Mouse (Mus musculus): ENCODE data around the gene Cln6.
"Not testable (repeated sequence)": the region's sequence is repeated elsewhere in the genome, so short reads cannot be mapped to it uniquely, and the experiment has no call there.

Cln6 gene

DNA sequence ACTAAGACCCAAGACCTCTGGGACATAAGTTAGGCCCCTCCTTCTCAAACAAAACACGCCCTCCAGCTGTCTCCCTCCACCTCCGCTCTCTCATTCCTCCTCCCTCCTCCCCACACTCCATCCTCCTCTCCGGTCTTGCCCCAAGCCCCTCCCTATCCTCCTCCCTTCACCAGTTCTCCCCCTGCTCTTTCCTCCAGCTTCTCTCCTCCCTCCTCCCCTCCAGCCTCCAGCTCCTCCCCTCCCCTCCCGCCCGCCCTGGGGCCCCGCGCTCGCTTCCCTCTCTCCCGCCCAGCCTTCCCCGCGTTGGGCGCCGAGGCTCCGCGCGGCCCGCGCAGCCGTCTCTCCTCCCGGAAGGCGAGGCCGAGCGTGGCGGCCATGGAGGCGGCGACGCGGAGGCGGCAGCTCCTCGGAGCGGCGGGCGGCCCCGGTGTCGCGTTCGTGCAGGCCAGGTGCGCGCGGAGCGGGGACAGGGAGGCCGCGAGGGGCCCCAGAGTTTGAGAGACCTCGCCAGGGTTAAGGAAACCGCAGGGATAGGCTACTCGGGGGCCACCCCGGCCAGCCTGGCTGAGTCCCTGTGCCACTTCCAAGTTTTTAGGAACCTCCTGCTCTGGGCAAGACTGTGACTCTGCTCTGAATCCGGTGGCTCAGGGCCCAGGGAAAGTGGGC is at the start of gene Cln6:
Gene Cln6, plus strand, starts transcription at position 280 of the 666 bp plus-strand sequence.
- DNase-seq, result peak; percentile 78 to 82

DNA sequence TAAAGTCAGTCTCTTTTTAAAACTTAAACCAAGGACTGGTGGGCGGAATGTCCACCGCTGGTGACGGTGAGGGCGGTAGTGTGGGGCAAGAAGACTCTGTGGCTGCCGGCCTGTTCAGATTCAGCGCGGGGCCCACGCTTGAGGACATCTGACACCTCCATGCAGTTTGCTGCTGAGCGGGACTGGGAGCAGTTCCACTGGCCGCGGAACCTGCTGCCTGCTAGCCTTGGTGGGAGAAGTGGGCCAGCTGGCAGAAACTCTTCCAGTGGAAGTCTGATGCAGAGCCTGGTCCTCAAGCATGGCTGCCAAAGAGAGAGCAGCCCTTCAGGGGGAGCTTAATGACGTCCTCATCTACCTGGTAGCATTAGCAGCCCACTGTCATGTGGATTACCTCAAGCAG is 48.7 kb upstream of the Cln6 start:
- DNase-seq, result no peak

DNA sequence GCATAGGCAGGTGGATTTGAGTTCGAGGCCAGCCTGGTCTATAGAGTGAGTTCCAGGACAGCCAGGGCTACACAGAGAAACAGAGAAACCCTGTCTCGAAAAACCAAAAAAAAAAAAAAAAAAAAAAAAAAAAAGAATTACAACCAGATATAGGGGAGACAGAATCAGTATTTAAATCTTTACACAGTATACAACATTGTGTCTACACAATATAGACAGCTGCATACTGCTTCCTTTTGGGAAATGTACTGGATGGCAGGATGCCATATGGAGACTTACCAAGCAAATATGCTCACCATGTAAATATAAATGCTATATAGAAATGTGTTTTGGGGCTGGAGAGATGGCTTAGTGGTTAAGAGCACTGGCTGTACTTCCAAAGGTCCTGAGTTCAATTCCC is 39.4 kb upstream of the Cln6 start:
- DNase-seq, result not testable (repeated sequence)

DNA sequence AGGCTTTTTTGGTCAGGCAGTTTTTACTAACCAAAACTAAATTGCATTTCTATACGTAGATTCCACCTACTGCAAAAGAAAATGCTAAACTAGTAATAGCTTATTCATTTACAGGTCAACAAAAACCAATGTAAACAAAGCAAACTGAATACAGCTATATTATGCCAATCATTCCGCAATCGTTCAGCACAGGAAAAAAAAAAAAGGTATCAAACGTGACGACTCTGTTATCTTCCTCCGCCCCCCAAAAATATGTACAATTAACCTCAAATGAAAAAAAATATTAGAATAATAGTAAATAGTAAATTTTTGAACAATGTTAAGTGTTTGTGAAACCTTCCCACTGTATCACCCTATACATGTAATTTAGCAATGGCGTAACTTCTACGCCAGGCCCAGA is 28.5 kb upstream of the Cln6 start:
- no peak for DNase-seq

DNA sequence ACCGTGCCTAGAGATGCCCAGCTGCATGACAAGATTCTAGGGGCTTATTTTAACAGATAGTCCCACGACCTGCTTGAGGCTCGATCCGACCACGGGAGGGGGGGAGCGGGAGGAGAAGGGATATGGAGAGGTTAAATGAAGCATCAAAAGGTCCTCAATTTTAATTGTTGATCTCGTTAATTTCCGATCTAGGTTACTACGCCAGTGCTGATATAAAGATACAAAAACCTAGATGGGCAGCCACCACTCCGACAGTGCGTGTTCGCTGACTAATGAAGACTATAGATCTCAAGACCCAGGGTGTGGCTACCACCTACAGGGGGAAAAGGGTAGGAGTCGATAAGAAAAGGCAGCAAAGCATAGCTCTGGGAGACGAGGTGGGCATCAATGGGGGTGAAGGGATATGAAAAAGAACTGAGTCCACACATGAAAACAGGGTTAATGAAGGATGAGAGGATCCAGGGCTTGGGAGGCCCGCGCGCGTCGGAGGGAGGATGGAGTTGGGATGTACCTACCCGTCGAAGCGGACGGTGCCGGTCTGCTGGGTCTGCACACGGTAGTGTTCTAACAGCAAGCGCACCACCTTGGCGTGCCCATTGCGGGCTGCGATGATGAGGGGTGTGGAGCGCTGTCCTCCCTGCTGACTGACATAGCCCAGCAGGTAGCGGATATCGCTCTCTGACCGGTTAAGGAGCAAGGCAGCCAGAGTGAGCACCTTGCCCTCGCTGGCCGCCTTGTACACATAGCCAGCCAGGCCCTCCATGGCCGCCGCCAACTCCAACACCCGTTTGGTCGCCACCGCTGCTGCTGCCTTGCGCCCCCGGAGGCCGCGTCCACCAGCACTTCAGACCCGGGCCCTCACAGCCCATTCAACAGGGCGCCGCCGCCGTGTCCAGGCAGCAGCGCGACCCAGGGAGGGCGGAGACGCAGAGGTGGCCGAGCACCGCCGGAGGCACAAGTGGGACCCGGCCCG is 27.8 kb upstream of the Cln6 start:
- DNase-seq, result no peak

DNA sequence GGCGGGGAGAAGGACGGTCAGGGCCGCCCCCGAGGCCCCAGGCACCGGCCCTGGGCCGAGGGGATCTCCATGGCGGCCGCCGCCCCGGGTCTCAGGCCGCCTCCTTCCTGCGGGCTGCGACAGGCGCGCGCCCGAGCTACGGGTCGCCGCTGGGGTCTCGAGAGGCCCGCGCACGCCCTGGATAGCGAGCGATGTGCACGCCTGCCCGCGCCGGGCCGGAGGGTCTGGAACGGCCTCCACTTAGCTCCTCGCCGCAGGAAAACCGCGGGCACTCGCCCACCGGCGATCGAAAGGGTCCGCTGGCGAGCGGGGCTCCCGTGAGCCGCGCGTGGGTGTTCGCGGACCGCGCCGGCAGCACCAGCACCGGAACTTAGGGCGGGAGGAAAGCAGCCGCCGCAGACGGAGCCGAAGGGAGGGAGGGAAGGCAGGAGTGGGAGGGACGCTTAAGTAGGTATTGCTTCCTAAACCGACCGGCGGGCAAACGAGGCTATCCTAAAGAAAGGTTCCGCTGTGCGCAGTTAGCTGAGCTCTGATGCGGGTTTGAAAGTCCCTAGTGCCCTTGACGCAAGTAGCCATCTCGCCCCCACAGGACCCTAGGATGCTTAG is 27.0 kb upstream of the Cln6 start, which contains the start of gene Fem1b:
Gene Fem1b, minus strand, starts transcription at position 419 of the 606 bp plus-strand sequence.
- peak; percentile 94 for DNase-seq

DNA sequence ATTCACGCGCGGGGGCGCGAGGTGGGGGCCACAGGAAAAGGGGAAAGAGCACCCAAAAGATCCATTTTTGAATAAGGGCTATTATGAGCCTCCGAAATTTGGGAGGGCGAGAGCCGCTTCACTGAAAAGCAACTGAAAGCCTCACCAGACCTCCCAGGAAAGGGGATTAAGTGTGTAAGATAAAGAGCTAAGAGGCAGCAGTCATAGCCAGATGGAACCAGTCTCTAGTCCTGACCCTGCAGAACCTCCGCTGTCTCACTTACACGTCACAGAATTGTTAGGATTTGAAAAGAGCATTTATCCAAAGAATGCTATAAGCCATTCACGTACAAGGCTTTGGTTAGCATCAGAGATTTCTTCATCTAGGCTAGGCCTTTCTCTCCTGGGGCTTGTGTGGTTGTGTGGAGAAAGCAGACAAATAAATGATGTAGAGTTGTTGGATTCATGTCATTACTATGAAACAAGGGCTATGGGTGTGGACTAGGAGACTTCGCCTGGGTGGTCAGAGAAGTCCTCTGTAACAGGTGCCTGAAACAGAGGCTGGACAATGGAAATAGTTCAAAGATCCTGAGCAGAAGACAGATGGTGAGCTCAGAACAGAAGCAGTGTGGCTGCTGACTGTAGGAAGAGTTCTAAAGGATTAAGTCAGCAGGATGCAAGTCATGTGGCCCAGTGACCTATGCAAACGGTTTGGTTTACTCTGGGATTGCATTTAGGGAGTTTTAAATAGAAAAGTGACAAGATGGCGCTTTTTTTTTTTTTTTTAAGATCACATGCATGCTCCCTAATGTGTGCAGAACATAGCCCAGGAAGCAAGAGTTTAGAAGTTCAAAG is 26.2 kb upstream of the Cln6 start:
- DNase-seq, result no peak

DNA sequence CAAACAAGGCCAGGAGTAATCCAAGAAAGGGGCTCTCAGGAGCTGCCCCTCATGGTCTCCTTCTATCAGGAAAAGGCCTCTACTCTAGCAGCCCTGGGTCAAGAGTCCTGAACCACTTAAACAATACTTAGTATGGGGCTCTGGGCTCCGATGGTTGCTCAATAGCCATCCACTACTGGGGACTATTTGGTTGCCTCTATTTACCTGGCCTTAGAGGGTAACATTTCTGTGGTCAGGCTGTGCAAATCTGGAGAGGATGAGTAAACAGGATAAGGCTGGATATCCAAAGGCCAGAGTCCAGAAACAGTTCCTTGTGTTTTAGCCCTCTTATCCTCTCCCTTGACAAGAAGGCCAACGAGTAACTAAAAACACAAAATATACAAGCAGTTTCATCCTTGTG is 23.8 kb upstream of the Cln6 start:
- DNase-seq, result peak; percentile 41 to 58

DNA sequence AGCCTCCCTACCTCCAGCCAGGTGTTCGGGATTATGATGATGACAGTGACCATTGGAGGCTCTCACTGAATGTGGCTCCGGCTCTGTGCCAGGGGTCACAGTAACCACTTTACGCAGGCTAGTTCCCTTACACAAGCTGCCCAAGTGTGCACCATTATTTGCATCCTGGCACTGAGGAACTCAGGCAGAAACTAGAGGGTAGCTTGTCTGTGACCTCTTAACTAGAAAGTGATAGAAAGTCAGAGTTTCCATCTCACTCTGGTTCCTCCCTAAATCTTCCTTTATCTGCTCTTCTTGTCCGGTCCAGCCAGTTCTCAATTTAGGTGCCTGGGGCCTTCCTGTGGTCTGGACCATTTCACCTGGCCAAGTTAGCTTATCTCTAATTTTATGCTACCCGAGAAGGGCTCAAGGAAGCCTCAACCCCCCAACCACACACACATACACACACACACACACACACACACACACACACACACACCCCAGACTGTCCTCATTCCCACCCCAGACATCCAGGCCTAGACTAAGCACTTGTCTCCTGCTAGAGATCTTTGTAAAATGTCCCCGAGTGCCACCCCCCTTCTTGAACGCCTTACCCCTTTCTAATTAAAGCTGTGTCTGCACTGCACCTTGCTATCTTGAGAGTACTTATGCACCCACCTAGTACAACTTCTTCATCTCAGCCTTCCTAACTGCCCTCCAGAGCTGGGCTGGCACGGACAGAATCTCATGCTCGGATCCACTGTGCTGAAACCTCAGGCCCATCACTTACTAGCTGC is 22.1 kb upstream of the Cln6 start:
- no peak for DNase-seq

DNA sequence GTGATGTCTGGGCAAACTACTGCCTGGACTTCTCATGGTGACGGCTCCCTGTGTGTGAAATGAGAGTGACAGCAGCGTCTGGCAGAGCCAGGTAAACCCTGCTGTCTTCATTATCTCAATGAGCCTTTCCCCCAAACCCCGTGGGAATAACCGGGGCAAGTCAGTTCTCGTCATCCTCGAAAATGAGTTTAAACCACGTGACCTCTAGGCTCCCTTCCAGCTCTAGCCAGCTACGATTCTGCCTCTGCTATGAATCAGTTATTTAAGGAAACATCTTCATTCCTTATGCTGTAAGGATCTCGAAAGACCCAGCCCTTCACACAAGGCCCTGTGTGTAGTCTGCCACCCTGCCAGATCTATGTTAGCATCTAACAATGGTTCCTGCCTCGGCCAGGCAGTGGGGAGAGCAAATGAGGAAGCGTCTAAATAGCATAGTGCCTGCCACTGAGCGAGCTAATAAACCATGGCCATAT is 21.4 kb upstream of the Cln6 start:
- no peak for DNase-seq

DNA sequence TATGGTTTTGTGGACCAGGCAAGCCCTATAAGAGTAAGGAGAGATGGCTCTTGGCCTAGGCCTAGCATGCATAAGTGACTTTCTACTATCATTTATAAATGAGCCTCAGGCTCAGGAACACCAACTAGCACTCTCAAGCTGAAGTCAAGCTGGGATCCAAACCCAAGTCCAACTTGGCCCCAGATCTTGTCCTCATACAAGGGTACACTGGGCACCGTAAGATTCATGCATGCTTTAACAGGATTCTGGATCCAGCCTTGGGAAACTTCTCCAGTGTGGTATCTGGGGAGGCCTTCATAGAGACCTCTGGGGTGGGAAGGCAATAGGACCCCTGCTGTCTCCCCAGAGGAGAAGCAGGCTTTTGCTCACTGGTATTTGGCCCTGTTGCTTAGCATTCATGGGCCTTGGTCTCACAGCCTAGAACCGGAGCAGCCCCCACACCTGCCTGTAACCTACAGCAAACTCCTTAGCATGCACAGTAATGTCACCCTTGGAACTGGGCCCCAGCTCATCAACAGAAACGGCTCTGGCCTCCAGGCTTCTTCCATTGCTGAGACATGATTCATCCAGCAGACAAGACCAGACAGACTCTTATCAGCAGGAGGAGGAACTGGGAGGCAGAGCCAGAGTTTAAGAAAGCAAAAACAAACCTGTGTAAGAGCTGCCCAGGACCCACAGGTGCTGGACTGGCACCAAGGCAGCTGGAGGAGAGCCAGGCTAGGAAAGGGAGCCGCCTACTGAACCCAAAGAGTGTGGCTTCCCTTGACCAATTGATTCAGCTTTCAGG is 20.6 kb upstream of the Cln6 start:
- DNase-seq, result peak; percentile 31 to 44

DNA sequence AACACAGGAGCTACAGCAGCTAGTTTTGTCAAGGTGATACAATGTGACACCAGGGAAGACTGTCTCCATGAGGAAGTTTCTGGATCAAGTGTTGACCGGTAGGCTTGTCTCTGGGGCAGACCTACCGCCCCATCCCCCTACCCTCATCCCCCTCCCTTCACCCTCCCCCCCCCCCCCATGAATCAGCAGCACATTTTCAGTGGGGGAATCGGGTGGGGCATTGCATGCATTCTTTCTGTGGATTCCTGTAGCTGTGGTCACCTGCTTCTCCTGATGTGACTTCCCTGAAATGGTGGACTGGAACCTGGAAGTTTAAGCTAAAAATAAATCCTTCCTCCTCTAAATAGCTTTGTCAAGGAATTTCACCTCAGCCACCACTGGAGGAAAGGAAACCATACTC is 19.1 kb upstream of the Cln6 start:
- DNase-seq, result no peak

DNA sequence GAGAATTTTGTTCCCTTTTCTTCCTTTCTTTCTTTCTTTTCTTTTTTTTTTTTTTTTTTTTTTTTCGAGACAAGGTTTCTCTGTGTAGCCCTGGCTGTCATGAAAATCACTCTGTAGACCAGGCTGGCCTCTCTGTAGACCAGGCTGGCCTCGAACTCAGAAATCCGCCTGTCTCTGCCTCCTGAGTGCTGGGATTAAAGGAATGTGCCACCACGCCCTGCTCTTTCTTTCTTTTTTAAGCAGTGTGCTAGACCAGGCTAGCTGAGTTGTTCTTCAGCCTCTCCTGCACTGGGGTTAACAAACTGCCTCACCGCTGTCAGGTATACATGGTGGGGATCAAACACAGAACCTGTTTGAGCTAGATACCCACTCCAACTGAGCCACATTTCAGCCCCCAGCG is 18.7 kb upstream of the Cln6 start:
- not testable (repeated sequence) for DNase-seq

DNA sequence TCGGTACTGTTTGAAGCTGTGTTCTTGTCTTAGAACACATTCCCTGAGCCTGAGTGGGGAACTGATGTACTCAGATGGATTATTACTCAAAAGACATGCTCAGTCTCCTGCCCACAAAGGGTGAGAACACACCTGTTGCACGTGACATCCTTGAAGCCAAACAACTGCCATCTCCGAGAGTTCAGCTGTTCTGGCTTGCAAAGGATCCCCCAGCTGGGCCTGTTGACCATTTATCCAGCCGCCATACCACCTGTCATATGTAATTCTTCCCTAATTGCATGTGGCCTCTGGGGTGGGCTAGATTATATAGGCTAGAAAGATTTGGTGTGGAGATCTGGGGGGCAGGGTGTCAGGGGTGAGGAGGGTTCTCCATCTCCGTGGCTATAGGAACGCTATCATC is 17.8 kb upstream of the Cln6 start:
- no peak for DNase-seq

DNA sequence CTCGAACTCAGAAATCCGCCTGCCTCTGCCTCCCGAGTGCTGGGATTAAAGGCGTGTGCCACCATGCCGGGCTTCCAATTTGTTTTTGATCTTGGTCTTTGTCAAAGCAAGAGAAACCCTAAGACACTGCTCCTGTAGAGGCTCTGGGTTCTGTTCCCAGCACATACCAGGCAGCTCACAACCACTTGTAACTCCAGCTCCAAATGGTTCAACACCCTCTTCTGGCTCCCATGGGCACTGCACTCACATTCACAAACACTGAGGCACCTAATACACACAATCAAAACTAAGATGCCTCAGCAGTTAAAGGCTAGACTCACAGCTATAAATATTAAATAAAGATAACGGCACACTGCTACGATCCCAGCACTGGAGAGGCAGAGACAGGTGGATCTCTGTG is 16.8 kb upstream of the Cln6 start:
- no peak for DNase-seq

DNA sequence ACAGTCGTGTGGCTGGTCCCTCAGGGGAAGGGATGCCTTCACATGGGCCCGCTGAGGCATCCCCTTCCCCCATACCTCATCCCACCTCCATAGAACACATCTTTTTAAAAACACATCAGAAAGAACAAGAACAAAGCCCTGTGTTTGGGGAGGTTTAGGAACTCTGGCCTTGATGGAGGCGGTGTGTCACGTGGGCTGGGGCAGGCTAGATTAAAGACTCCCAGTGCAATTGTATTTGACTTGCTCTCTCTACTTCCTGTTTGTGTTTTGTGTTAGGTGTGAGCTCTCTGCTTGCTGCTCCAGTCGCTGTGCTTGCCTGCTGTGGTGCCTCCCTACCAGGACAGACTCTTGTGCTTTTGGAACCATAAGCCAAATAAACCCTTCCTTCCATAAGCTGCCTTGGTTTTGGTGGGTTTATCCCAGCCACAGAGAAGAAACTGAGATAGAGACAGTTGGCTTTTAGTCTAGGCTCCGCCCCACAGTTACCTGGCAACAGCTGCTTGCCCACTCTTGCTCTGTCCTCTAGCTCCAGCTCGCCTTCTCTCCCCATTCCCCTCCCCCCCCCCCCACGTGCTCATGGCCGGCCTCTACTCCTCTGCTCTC is 12.7 kb upstream of the Cln6 start:
- no peak for DNase-seq

DNA sequence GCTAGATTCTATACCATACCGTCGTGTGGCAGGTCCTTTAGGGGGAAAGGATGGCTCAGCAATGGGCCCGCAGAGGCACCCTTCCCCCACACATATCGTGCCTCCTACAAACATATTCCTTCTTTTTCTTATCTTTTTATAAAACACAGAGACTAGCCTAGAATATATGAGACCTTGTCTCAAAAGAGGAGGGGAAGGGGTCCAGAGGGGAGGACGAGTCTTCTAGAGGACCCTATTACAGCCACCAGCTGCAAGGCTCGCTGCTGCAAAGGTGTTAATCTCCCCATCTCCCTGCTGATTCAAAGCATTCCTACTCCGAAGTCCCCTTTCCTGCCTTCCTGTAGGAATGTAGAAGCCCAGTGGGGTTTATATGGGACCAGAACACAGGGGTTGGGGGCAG is 12.1 kb upstream of the Cln6 start:
- DNase-seq, result no peak

DNA sequence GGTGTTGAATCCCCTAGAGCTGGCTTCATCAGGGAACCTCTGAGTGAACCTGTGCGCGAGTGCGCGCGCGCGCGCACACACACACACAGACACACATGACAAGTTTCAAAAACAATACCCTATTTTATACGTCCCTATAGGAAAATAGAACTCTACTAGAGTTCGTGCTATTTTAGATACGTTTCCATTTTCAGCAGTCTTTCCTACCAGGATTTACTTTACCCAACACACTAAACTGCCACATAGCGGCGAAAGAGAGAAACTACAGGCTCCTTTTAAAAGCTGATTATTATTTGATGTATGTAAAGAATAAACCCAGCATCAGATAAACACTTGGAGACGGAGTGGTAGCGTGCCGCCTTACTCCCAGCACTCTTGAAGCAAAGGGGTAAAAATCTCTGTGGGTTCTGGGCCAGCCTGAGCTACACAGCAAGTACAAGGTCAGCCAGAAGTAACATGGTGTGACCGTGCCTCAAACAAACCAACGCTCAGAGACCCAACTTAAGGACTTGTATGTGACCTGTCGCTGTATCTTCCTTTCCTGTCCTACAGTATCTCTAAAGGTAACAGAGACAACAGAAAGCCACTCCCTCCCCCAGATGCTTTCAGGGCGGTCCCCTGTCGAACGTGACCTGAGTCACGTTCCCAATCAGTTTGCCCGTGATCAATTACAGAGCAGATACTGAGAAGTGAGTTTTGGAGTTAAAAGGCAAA is 10.5 kb upstream of the Cln6 start:
- peak; percentile 22 to 48 for DNase-seq

DNA sequence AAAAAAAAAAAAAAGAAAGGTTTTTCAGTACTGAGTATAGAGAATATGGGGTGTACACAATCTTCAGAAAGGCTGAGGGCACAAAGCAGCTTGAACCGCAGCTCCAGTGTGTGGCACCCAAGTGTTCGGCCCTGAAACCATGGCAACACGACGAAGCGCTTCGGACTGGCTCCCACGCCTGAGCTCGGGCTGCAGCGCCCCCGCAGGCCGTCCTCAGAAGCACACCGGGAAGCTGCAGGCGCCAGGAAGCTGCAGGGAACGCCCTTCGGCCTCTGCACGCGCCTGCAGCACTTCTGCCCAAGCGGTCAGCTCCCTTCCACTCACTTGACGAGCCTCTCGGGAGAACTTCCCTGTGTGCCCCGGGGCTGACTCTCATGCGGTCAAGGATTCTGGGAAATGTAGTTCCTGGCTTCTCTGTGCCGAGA is 9.9 kb upstream of the Cln6 start:
- DNase-seq, result peak; percentile 98 to 99

DNA sequence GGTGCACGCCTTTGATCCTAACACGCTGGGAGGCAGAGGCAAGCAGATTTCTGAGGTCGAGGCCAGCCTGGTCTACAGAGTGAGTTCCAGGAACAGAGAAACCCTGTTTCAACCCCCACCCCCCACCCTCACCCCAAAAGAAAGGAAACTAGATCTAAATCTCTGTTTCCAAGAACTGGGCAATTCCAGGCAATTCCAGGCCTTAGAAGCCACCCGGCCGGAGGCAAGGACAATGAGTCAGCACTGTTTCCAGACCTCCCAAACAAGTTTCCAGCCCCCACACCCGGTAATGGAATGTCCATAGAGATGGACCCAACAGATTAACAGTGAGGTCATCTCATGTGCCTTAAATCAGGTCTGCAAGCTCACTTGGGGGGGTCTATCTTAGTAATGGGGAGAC is 8.7 kb upstream of the Cln6 start:
- DNase-seq, result peak in 1 of 2 experiments; percentile 17
